Mouse (Mus musculus) C3H10T1/2 (cell line): Measurements from ENCODE around the gene Cypt15. TPM values are rescaled to one million over a fixed set of nuclear protein-coding genes. Genes with fewer than 3 reads are reported as not detected.

ENCODE experiments used
- polyA plus RNA-seq, 2 experiments: library from polyadenylated mRNA; unstranded; fragments of >200 nt; fragmentation: generic; extraction: Trizol; gene quantifications; one replicate each; pipeline ENCODE4 v1.2.1; 2012; ENCODE audit warnings: missing spikeins in 2 of 2

Cypt15 gene
- polyA plus RNA-seq: not detected

GRCm38 (mm10) chrX:39345967-39346366, at the start of gene Cypt15:
Gene Cypt15 (plus strand): TSS chrX:39346267.

